Mouse (Mus musculus): Measurements from ENCODE around the gene Scaf4. TPM values are rescaled to one million over a fixed set of nuclear protein-coding genes. Genes with fewer than 3 reads are reported as not detected.
"Not testable (repeated sequence)": the region's sequence is repeated elsewhere in the genome, so short reads cannot be mapped to it uniquely, and the experiment has no call there.

The Scaf4 gene
- polyA plus RNA-seq, 1 experiment from 2014 or later: 28.2 TPM

DNA sequence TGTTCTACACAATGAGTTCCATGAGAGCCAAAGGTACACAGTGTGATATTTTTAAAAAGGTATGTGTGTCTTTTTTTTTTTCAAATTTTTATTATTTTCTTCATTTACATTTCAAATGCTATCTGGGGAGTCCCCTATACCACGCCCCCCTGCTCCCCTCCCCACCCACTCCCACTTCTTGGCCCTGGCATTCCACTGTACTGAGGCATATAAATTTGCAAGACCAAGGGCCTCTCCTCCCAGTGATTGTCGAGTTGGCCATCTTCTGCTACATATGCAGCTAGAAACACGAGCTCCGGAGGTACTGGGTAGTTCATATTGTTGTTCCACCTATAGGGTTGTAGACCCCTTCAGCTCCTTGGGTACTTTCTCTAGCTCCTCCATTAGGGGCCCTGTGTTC, 64.9 kb downstream of the Scaf4 start:
- H3K4me1 ChIP-seq (ENCODE audit: control insufficient read depth, insufficient read depth, low read length): peaks cover 15% of the 10 kb centered on the region
- H3K27me3 ChIP-seq (ENCODE audit: control insufficient read depth, insufficient read depth, low read length); H3K9me3 ChIP-seq (ENCODE audit: control insufficient read depth, low read length); ATAC-seq (ENCODE audit: low FRiP score, low TSS enrichment); H3K9ac ChIP-seq (replicated peaks; ENCODE audit: low read length); H3K4me2 ChIP-seq (ENCODE audit: low read length); DNase-seq; H3K27ac ChIP-seq (replicated peaks; ENCODE audit: low read depth, low read length); H3K4me3 ChIP-seq (replicated peaks; ENCODE audit: low read depth, low read length); H3K36me3 ChIP-seq (ENCODE audit: control insufficient read depth, insufficient read depth, low read length): not testable (repeated sequence)
- 75% methylated on average over 4 of the region's 4 CpGs for WGBS

DNA sequence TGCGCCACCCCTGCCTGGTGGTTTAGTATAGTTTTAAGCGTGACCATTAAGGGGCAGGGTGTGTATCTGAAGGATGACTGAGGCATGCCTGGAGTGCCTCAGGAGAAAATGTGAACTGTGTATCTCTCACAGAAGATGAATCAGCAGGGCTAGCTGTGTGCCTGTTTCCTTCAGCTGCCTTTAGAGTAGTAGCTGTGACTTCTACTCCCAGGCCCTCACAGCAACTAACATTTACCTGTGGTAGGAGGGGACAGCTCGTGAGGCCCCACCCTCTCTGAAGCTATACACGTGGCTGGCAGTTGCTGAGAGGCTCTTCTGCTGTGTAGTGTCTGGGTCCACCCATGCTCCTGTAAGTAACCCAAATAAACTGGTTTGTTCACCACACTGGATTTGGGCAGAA, 66.4 kb downstream of the Scaf4 start:
- no peak overlapping the region for H3K4me2 ChIP-seq (ENCODE audit: low read length)
- no peak for DNase-seq

DNA sequence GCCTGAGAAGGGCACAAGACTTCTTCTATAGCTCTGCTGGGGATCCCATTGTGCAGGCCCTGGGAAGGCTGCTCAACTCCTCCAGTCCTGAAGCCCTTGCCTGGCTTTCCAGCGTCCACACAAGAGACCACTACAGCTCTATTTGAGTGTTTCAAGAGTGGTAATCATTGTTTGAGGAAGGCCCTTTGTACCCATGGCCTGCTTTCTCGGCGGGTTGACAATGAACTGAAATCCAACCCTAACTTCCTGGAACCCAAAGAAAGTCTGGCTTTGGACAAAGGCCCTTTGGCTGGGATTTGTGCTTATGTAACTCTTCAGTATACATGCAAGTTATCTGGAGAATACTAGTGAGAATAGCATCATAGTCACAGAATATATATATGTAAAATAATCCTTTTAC, 66.9 kb downstream of the Scaf4 start:
- WGBS: 7% methylated on average over 3 of the region's 3 CpGs
- ATAC-seq (ENCODE audit: low FRiP score, low TSS enrichment): no peak
- no peaks in the 10 kb centered on the region for H3K27me3 ChIP-seq (ENCODE audit: control insufficient read depth, insufficient read depth, low read length)
- DNase-seq: no peak
- H3K9ac ChIP-seq (replicated peaks; ENCODE audit: low read length): no peak overlapping the region
- no peak overlapping the region for H3K27ac ChIP-seq (replicated peaks; ENCODE audit: low read depth, low read length)
- H3K4me1 ChIP-seq (ENCODE audit: control insufficient read depth, insufficient read depth, low read length): peaks cover 9% of the 10 kb centered on the region
- no peak overlapping the region for H3K4me2 ChIP-seq (ENCODE audit: low read length)
- H3K4me3 ChIP-seq (replicated peaks; ENCODE audit: low read depth, low read length): no peak overlapping the region
- no peaks in the 10 kb centered on the region for H3K36me3 ChIP-seq (ENCODE audit: control insufficient read depth, insufficient read depth, low read length)
- no peaks in the 10 kb centered on the region for H3K9me3 ChIP-seq (ENCODE audit: control insufficient read depth, low read length)

More for the DNA sequence above, 66.4 kb downstream of the Scaf4 start:
- ATAC-seq (ENCODE audit: low FRiP score, low TSS enrichment): no peak
- no peak overlapping the region for H3K27ac ChIP-seq (replicated peaks; ENCODE audit: low read depth, low read length)
- no peak overlapping the region for H3K9ac ChIP-seq (replicated peaks; ENCODE audit: low read length)
- no peaks in the 10 kb centered on the region for H3K9me3 ChIP-seq (ENCODE audit: control insufficient read depth, low read length)
- 67% methylated on average over 4 of the region's 4 CpGs for WGBS
- H3K4me1 ChIP-seq (ENCODE audit: control insufficient read depth, insufficient read depth, low read length): peaks cover 13% of the 10 kb centered on the region
- H3K4me3 ChIP-seq (replicated peaks; ENCODE audit: low read depth, low read length): no peak overlapping the region
- no peaks in the 10 kb centered on the region for H3K27me3 ChIP-seq (ENCODE audit: control insufficient read depth, insufficient read depth, low read length)
- H3K36me3 ChIP-seq (ENCODE audit: control insufficient read depth, insufficient read depth, low read length): no peaks in the 10 kb centered on the region

DNA sequence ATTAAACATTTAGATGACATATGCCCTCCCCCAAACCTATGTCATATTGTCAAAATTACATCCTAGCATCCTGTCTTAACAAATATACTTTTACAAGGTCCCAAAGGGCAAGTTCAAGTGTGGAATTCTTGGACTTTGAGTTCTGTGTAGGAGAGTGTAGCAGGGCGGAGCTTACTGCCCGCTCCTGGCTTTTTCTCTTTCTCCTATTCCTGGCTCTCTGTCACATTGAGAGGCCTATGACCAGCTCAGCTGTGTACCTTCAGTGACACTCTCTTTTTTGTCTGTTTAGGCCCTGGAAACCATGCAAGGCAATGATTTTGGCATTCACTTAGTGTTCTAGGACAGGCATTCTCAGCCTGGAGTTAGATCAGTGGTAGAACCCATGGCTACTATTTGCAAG, 67.9 kb downstream of the Scaf4 start:
- WGBS: 95% methylated on average over 2 of the region's 2 CpGs
- H3K36me3 ChIP-seq (ENCODE audit: control insufficient read depth, insufficient read depth, low read length): no peaks in the 10 kb centered on the region
- H3K4me2 ChIP-seq (ENCODE audit: low read length): no peak overlapping the region
- no peaks in the 10 kb centered on the region for H3K4me1 ChIP-seq (ENCODE audit: control insufficient read depth, insufficient read depth, low read length)
- H3K4me3 ChIP-seq (replicated peaks; ENCODE audit: low read depth, low read length): no peak overlapping the region
- H3K9ac ChIP-seq (replicated peaks; ENCODE audit: low read length): no peak overlapping the region
- ATAC-seq (ENCODE audit: low FRiP score, low TSS enrichment): no peak
- no peak for DNase-seq
- H3K9me3 ChIP-seq (ENCODE audit: control insufficient read depth, low read length): no peaks in the 10 kb centered on the region
- no peak overlapping the region for H3K27ac ChIP-seq (replicated peaks; ENCODE audit: low read depth, low read length)
- no peaks in the 10 kb centered on the region for H3K27me3 ChIP-seq (ENCODE audit: control insufficient read depth, insufficient read depth, low read length)

DNA sequence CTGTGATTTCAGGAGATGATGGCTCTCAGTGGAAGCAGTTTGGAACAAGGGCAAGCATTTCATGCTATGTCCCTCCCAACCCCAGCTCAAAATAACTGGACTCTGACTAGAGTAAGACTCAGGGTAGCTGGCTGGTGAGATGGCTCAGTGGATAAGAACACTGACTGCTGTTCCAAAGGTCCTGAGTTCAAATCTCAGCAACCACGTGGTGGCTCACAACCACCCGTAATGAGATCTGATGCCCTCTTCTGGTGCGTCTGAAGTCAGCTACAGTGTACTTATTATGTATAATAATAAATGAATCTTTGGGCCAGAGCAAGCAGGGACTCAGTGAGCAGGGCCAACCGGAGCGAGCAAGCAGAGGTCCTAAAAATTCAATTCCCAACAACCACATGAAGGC, 68.4 kb downstream of the Scaf4 start:
- not testable (repeated sequence) for H3K9ac ChIP-seq (replicated peaks; ENCODE audit: low read length); H3K4me3 ChIP-seq (replicated peaks; ENCODE audit: low read depth, low read length); ATAC-seq (ENCODE audit: low FRiP score, low TSS enrichment); H3K4me1 ChIP-seq (ENCODE audit: control insufficient read depth, insufficient read depth, low read length); H3K27me3 ChIP-seq (ENCODE audit: control insufficient read depth, insufficient read depth, low read length); H3K36me3 ChIP-seq (ENCODE audit: control insufficient read depth, insufficient read depth, low read length); H3K4me2 ChIP-seq (ENCODE audit: low read length); DNase-seq; H3K27ac ChIP-seq (replicated peaks; ENCODE audit: low read depth, low read length); H3K9me3 ChIP-seq (ENCODE audit: control insufficient read depth, low read length)
- 90% methylated on average over 5 of the region's 5 CpGs for WGBS

DNA sequence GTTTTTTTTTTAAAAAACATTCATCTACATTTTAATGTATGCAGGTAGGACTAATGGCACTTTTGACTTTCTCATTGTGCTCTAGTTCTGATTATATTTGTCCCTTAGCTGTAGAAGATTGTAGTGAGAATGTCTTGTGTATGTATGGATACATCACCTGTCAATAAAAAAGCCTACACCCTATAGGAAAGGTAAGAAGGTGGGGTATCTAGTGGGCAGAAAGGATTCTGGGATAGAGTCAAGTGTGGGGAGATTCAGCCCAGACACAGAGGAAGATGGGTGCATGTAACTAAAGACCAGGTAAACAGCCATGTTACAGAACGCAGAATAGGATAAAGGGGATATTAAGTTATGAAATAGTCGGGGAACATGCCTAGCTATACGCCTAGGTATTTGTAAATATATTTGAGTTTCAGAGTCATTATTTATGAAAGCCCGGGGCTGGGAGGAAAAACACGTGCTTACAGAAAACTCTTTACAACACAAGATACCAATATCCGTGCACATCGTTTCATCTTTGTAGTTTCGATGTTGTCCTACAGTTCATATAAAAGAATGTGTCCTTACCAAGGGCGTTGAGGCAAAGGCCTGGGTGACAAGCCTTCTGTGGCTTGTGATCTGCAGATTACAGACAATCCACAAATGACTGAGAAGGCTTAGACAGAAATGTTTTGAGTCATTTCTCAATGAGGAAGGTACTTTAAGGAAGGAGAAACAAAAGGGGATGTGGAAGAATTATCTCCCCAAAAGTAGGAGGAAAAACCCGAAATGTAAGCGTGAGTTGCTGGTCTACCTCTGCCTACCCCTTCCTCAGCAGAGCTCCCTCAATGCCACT, 69.4 kb downstream of the Scaf4 start:
- H3K4me3 ChIP-seq (replicated peaks; ENCODE audit: low read depth, low read length): no peak overlapping the region
- DNase-seq: no peak
- WGBS: 95% methylated on average over 11 of the region's 11 CpGs

DNA sequence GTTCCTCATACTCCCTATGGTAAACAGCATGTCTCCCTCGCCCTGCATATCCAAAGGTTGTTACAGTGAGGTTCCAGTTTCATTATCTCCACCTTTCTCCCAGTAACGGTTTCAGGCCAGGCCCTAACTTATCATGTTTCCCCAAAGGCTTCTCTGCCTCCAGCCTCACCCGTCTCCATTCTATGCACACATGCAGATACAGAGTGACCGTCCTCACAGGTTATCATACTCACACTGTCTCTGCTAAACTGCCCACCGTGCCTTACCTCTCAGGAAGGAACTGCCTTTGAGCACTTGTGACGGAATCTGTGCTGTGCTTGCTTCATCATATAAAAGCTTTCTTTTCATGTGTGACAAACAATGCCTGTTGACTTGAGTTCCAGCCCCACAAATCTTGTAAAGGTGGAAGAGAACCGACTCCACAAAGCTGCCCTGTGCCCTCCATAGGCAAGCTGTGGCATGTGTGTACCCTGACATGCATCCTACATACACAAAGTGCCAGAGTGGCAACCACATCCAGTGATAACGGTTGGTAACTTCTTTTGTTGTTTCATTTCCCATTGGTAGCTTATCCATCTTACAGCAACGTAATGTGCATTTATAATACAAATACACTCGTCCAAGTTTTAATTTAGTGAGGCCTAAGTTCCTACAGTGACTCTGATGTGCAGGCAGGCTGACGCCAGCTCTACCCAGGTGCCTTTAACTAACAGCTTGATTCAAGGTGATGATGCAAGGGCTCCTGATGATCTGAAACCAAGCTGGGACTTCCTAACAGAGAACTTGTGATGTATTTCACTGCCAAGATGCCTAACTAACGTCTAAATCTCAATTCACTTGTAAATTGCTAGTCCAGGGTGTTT, 70.6 kb downstream of the Scaf4 start:
- ATAC-seq (ENCODE audit: low FRiP score, low TSS enrichment) (no peak), DNase-seq (no peak)
- Histone ChIP-seq H3K4me3 (replicated peaks; ENCODE audit: low read depth, low read length) (no peak overlapping the region), H3K4me1 (ENCODE audit: control insufficient read depth, insufficient read depth, low read length) (no peaks in the 10 kb centered on the region), H3K27me3 (ENCODE audit: control insufficient read depth, insufficient read depth, low read length) (no peaks in the 10 kb centered on the region), H3K36me3 (ENCODE audit: control insufficient read depth, insufficient read depth, low read length) (no peaks in the 10 kb centered on the region), H3K9me3 (ENCODE audit: control insufficient read depth, low read length) (no peaks in the 10 kb centered on the region), H3K4me2 (ENCODE audit: low read length) (no peak overlapping the region), H3K9ac (replicated peaks; ENCODE audit: low read length) (no peak overlapping the region), H3K27ac (replicated peaks; ENCODE audit: low read depth, low read length) (no peak overlapping the region)
- WGBS: 79% methylated on average over 12 of the region's 12 CpGs

More for the DNA sequence above, 69.4 kb downstream of the Scaf4 start:
- no peaks in the 10 kb centered on the region for H3K9me3 ChIP-seq (ENCODE audit: control insufficient read depth, low read length)
- no peak overlapping the region for H3K9ac ChIP-seq (replicated peaks; ENCODE audit: low read length)
- no peaks in the 10 kb centered on the region for H3K4me1 ChIP-seq (ENCODE audit: control insufficient read depth, insufficient read depth, low read length)
- no peaks in the 10 kb centered on the region for H3K36me3 ChIP-seq (ENCODE audit: control insufficient read depth, insufficient read depth, low read length)
- H3K4me2 ChIP-seq (ENCODE audit: low read length): no peak overlapping the region
- ATAC-seq (ENCODE audit: low FRiP score, low TSS enrichment): no peak
- H3K27me3 ChIP-seq (ENCODE audit: control insufficient read depth, insufficient read depth, low read length): no peaks in the 10 kb centered on the region
- H3K27ac ChIP-seq (replicated peaks; ENCODE audit: low read depth, low read length): no peak overlapping the region

DNA sequence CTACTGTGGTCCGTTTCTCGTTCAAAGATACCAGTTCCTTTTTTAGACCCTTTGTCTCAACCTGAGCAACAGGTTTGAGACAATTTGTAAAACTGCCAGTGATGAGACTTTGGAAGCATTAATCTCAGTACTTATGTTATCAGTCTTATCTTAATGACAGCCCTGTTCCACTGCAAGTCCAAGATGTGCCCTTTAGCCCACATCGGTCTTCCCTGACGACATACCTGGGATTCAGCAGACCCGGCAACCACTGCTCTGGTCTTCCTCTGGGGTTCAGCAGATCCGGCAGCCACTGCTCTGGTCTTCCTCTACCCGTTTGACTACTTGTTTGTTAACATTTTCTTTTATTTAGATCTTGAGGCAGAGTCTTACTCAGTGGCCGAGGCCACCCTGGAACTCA, 72.5 kb downstream of the Scaf4 start:
- Histone ChIP-seq H3K36me3 (ENCODE audit: control insufficient read depth, insufficient read depth, low read length) (no peaks in the 10 kb centered on the region), H3K9ac (replicated peaks; ENCODE audit: low read length) (no peak overlapping the region), H3K27me3 (ENCODE audit: control insufficient read depth, insufficient read depth, low read length) (no peaks in the 10 kb centered on the region), H3K27ac (replicated peaks; ENCODE audit: low read depth, low read length) (no peak overlapping the region), H3K9me3 (ENCODE audit: control insufficient read depth, low read length) (no peaks in the 10 kb centered on the region), H3K4me1 (ENCODE audit: control insufficient read depth, insufficient read depth, low read length) (no peaks in the 10 kb centered on the region), H3K4me3 (replicated peaks; ENCODE audit: low read depth, low read length) (no peak overlapping the region), H3K4me2 (ENCODE audit: low read length) (no peak overlapping the region)
- ATAC-seq (ENCODE audit: low FRiP score, low TSS enrichment) (no peak), DNase-seq (no peak)
- WGBS: 86% methylated on average over 8 of the region's 8 CpGs

Measured in midbrain, embryonic 14.5 days (tissue).